Mouse (Mus musculus) neural tube, embryonic 15.5 days (tissue): ENCODE measurements around the gene Gm12184. TPM values are rescaled to one million over a fixed set of nuclear protein-coding genes. Genes with fewer than 3 reads are reported as not detected.
A peak's percentile ranks its signal among the peaks of the same experiment; 100 is the strongest.

Experiments
- ATAC-seq: fragments of 200-750 bp; cut with Nextera tagmentation; 2 replicates; pipeline ENCODE4 v1.8.0; 2017; ENCODE audit warnings: mild to moderate bottlenecking, moderate TSS enrichment, moderate library complexity; ENCODE audit not compliant: low FRiP score
- H3K27ac ChIP-seq: fragments of 300-500 bp; sonication (generic); replicated peaks from 2 replicates; pipeline ENCODE4 v1.5.1; 2015; ENCODE audit warnings: mild to moderate bottlenecking, inconsistent platforms
- H3K27me3 ChIP-seq: fragments of 300-500 bp; sonication (generic); replicated peaks from 2 replicates; pipeline ENCODE4 v1.6.1; 2015; ENCODE audit warnings: inconsistent platforms
- H3K36me3 ChIP-seq: fragments of 300-500 bp; sonication (generic); 2 replicates; pipeline ENCODE4 v1.6.1; 2015; ENCODE audit warnings: inconsistent platforms
- H3K4me1 ChIP-seq: fragments of 300-500 bp; sonication (generic); 2 replicates; pipeline ENCODE4 v1.6.1; 2015; ENCODE audit warnings: inconsistent platforms
- H3K4me2 ChIP-seq: fragments of 300-500 bp; sonication (generic); 2 replicates; pipeline ENCODE4 v1.6.1; 2015; ENCODE audit warnings: inconsistent platforms, mild to moderate bottlenecking, moderate library complexity
- H3K4me3 ChIP-seq: fragments of 300-500 bp; sonication (generic); replicated peaks from 2 replicates; pipeline ENCODE4 v1.5.1; 2015; ENCODE audit warnings: mild to moderate bottlenecking, inconsistent platforms
- H3K9ac ChIP-seq: fragments of 300-500 bp; sonication (generic); replicated peaks from 2 replicates; pipeline ENCODE4 v1.6.1; 2015; ENCODE audit warnings: mild to moderate bottlenecking, inconsistent platforms
- H3K9me3 ChIP-seq: fragments of 300-500 bp; sonication (generic); replicated peaks from 2 replicates; pipeline ENCODE4 v1.6.1; 2016; ENCODE audit warnings: inconsistent platforms
- WGBS: fragments of 180-500 bp; shearing (Covaris S2); methylation state at CpG from one replicate; pipeline ENCODE4 v1.1.7; 2015; ENCODE audit warnings: mixed read lengths; 5-methylcytosine and 5-hydroxymethylcytosine counted together
- polyA plus RNA-seq: library from polyadenylated mRNA; unstranded; fragments of >200 nt; fragmentation: Nextera tagmentation; extraction: Ambion mirVana; gene quantifications from 2 replicates; pipeline ENCODE4 v1.2.1, GENCODE M21; 2015

Gm12184 gene
- polyA plus RNA-seq, 1 experiment from 2014 or later, result 3.3 TPM

DNA sequence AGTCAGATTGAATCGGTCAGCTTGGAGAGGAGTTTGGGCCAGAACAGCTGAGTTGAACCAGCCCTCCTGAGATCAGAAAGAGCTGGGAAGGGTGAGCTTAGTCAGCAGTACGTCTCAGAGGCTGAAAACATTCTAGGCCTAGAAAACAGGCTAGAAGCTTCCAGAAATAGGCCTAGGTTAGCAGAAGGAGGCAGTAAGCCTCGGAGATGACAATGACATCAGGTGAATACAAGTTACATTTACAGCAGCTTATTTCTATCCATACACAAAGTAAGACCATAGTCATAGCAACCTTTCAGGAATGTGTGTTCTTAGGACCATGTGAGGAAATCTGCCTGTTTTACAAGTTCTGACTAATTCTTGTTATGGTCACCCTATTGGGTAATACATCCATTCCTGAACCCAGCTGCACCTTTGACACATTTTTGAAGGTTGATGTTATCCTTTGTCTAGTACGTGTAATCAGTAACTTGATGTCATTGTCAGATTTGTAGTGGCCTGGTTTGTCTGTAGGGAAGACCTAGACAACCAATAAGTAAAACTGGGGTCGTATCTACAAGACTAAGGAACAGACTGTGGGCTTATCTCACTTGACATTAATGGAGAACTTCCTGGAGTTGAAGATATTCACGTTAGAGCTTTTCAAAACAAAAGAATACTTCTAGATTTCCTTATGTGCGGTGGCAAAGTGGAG, 6.7 kb downstream of the Gm12184 start:
- H3K9ac ChIP-seq, result no peak overlapping the region
- H3K27ac ChIP-seq, result no peak overlapping the region
- peaks cover 33% of the 10 kb centered on the region for H3K4me1 ChIP-seq
- H3K4me3 ChIP-seq, result no peak overlapping the region
- H3K27me3 ChIP-seq, result peaks cover 17% of the 10 kb centered on the region
- ATAC-seq, result no peak
- no peak overlapping the region for H3K4me2 ChIP-seq
- WGBS, result 78% methylated on average over 7 of the region's 7 CpGs
- 0 out of 2 replicates have a peak, but pooled peaks cover 2% of the 10 kb centered on the region for H3K36me3 ChIP-seq
- H3K9me3 ChIP-seq, result no peaks in the 10 kb centered on the region

DNA sequence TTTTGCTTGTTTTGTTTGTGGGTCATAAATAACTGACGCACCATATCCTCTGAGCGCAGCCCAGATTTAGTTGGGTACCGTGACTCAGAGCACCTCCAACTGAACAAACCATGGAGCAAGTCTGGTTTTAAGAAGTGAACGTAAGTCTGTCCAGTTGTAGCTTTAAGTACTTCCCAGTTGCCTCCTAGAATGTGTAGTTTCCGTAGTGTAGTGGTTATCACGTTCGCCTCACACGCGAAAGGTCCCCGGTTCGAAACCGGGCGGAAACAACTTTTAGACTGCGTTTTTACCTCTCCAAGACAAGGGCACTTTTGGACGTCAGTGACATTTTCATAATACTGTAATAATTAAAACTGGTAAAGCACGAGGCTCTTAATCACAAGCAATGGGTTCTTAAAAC, 8.1 kb downstream of the Gm12184 start:
- ATAC-seq, result no peak
- no peaks in the 10 kb centered on the region for H3K9me3 ChIP-seq
- 0 out of 2 replicates have a peak, but pooled peaks cover 4% of the 10 kb centered on the region for H3K36me3 ChIP-seq
- peak overlapping the region; percentile 86 for H3K4me3 ChIP-seq
- WGBS, result under 1% methylated on average over 16 of the region's 16 CpGs
- H3K27me3 ChIP-seq, result peaks cover 8% of the 10 kb centered on the region; the same call in 1 of the 2 replicates
- peak overlapping the region; percentile 81 for H3K9ac ChIP-seq
- H3K4me1 ChIP-seq, result peaks cover 31% of the 10 kb centered on the region
- peak overlapping the region; percentile 99 for H3K27ac ChIP-seq
- peak overlapping the region; percentile 85 for H3K4me2 ChIP-seq

DNA sequence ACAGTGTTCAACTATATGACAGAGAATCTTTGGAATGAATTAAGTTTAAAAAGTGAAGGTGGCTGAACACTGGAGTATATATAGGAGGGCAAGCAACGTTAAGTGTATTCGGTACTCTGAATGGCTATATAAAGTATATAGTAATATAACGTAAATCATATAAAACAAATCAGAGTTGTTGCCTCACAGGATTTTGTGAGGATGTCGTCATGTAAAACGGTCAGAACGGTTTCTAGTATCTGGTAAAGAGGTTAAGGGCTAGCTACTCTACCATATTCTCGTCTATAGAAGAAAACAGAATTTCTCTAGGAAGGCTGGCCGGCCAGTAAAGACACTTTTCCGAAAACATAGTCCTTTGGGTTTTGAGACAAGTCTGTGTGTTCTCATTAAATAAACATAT, 8.7 kb downstream of the Gm12184 start:
- Histone ChIP-seq H3K36me3 (peaks cover 7% of the 10 kb centered on the region; the same call in 1 of the 2 replicates), H3K4me2 (peak overlapping the region; percentile 85), H3K4me3 (peak overlapping the region; percentile 86), H3K9ac (peak overlapping the region; percentile 81), H3K4me1 (peaks cover 32% of the 10 kb centered on the region), H3K9me3 (no peaks in the 10 kb centered on the region), H3K27ac (peak overlapping the region; percentile 99), H3K27me3 (peaks cover 6% of the 10 kb centered on the region; the same call in 1 of the 2 replicates)
- WGBS, result 7% methylated on average over 9 of the region's 9 CpGs
- ATAC-seq, result no peak

DNA sequence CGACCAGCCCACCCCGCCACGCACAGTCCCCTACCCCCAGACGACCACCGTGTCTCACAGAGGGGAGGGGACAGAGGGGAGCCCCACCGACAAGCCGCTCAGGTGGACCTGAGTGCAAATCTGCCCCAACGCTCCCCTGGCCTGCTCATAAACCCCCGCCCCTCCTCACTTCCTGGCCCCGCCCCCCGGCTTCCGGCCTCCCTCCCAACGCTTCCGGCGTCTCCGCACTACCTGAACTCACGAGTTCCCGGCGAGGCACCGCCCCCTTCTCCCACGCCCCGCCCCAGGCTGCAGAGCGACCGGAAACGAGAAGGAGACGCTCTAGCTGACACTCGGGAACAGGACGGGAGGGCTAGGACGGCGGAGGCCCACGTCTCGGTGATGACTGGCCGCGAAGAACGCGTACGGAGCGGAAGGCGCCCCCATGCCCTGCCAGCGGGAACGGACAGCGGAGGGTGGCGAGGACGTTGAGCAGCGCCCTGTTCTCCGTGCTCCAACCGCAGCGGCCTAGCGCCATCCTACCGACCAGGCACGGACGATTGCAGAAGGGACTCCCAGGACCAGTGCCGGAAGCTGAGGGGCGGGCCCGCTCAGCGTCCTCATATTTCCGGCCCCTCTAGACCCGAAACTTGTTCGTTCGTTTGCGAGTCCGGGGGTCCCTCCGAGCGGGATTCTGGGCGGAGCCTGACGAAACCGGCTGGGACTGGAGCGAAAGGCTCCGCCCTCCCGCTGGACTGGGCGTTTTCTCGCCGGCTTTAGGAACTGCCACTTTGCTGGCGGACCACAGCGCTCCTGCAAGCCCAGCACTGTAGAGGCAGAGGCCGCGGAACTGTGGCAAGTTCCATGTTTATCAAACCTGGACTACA, 9.4 kb downstream of the Gm12184 start, which contains the start of gene Trim41:
Gene Trim41, minus strand, starts transcription at position 554 of the 866 bp plus-strand sequence.
- under 1% methylated on average over 76 of the region's 77 CpGs for WGBS
- Histone ChIP-seq H3K4me1 (peaks cover 32% of the 10 kb centered on the region), H3K4me3 (peak within 1 kb of the TSS; percentile 86), H3K36me3 (peaks cover 12% of the 10 kb centered on the region), H3K27me3 (no peaks in the 10 kb centered on the region), H3K27ac (peak within 1 kb of the TSS; percentile 99), H3K9ac (peak within 1 kb of the TSS; percentile 81), H3K9me3 (no peaks in the 10 kb centered on the region), H3K4me2 (peak within 1 kb of the TSS; percentile 85)
- peak; percentile 97 for ATAC-seq

DNA sequence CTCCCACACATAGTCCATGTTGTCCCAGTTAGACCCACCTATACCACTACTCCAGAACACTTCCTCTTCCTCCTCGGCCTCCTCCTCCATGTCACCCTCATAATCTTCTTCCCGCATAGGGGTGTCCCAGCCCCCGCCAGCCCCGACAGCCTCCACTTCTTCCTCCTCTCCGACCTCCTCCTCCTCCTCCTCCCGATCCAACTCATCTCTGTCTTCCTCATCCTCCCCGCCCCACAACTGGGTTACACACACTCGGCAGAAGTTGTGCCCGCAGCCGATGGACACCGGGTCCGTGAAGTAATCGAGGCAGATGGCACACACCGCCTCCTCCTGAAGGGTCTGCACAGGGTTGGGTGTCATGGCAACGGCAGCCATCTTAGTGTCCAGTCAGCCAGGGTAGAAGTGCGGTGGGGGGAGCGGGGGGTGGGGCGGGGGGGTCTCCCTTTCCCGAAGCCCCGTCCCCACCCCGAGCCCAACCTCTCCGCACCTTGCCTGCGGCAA, 10.1 kb downstream of the Gm12184 start:
- H3K4me2 ChIP-seq, result peak overlapping the region; percentile 85
- 3% methylated on average over 23 of the region's 23 CpGs for WGBS
- H3K4me1 ChIP-seq, result peaks cover 32% of the 10 kb centered on the region
- ATAC-seq, result peak; percentile 67
- peak overlapping the region; percentile 99 for H3K27ac ChIP-seq
- H3K27me3 ChIP-seq, result no peaks in the 10 kb centered on the region
- no peaks in the 10 kb centered on the region for H3K9me3 ChIP-seq
- H3K4me3 ChIP-seq, result peak overlapping the region; percentile 86
- peak overlapping the region; percentile 76 for H3K9ac ChIP-seq
- H3K36me3 ChIP-seq, result peaks cover 19% of the 10 kb centered on the region

DNA sequence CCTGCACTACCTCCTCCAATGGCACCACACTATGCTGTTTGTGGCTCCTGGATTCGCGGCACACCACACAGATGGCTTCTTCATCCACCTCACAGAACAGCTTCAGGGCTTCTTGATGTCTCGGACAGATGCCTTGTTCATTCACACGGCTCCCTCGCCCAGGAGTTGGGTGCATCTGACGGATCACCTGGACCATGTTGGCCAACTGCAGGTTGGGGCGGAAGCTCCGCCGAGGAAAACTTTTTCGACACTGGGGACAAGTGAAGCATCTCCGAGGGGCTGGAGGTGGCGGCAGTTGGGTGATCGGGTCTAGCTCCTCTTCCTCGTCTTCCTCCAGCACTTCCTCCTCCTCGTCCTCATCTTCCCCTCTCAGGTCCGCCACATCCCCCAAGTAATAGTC, 10.6 kb downstream of the Gm12184 start:
- 77% methylated on average over 16 of the region's 16 CpGs for WGBS
- Histone ChIP-seq H3K36me3 (peaks cover 24% of the 10 kb centered on the region), H3K9me3 (no peaks in the 10 kb centered on the region), H3K27ac (0 out of 2 replicates have a peak overlapping the region, but pooled peaks have one; percentile 8), H3K4me2 (peak overlapping the region; percentile 85), H3K27me3 (no peaks in the 10 kb centered on the region), H3K9ac (peak overlapping the region; percentile 76), H3K4me3 (peak overlapping the region; percentile 86), H3K4me1 (peaks cover 32% of the 10 kb centered on the region)
- ATAC-seq, result no peak

DNA sequence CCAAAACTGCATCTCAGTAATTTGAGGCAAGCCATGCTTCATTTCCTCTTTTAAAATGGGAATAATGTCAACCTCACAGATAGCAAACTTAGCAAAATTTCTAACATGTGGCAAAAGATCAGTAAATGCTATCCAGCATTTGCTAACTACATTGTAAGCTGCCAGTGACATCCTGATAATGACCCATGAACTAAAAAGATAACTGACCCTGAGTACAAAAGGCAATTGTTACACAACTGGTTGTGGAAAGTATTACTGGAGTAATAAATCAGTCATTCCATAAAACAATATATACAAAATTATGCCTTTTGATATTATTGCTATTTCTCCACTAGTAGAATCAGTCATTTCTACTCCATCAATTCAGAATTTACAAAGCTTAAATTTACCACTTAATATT, 12.7 kb downstream of the Gm12184 start:
- no peak for ATAC-seq
- no peaks in the 10 kb centered on the region for H3K27me3 ChIP-seq
- H3K9ac ChIP-seq, result no peak overlapping the region
- no peak overlapping the region for H3K4me3 ChIP-seq
- H3K36me3 ChIP-seq, result peaks cover 42% of the 10 kb centered on the region
- H3K4me1 ChIP-seq, result peaks cover 32% of the 10 kb centered on the region
- no peak overlapping the region for H3K27ac ChIP-seq
- H3K4me2 ChIP-seq, result no peak overlapping the region
- H3K9me3 ChIP-seq, result no peaks in the 10 kb centered on the region

DNA sequence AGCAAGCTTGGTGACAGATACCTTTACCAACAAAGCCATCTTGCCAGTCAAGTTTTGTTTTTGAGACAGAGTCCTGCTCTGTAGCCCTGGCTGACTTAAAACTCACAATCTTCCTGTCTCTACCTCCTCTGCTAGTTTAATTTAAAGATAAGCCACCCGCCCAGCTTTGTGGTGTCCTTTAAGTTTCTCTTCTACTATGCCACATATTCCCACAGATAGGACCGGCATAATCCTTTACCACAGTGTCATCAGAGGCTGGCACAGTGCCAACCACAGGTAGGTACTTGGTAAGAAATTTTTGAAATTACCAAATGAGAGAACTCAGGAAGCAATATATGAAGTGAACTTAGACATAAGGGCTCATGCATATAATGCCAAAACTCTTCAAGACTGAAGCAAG, 16.3 kb downstream of the Gm12184 start:
- Histone ChIP-seq H3K27ac (no peak overlapping the region), H3K4me3 (no peak overlapping the region), H3K36me3 (peaks cover 77% of the 10 kb centered on the region), H3K9ac (no peak overlapping the region), H3K9me3 (no peaks in the 10 kb centered on the region), H3K27me3 (no peaks in the 10 kb centered on the region), H3K4me2 (no peak overlapping the region), H3K4me1 (peaks cover 19% of the 10 kb centered on the region)
- ATAC-seq, result no peak
- 94% methylated on average over 2 of the region's 2 CpGs for WGBS

DNA sequence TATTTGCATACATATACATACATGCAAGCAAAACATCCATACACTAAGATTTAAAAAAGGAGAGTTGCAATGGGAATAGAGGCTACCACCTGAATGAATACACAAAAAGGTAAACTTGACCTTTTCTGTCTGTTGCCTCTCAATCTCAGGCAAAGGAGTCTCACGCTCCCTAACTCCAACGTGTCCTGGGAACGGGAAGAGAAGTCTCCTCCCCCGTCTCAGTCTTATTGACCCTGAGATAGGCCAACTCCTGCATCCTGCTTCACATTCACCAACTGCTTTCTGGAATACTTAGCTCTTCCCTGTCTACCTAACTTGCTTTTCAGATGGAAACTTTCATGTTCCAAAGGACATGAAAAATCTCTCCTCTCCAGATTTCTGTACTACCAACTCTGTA, 17.0 kb downstream of the Gm12184 start:
- H3K9ac ChIP-seq, result no peak overlapping the region
- H3K4me3 ChIP-seq, result no peak overlapping the region
- no peak for ATAC-seq
- no peak overlapping the region for H3K4me2 ChIP-seq
- no peaks in the 10 kb centered on the region for H3K27me3 ChIP-seq
- H3K9me3 ChIP-seq, result no peaks in the 10 kb centered on the region
- 75% methylated on average over 4 of the region's 4 CpGs for WGBS
- H3K27ac ChIP-seq, result no peak overlapping the region
- peaks cover 12% of the 10 kb centered on the region for H3K4me1 ChIP-seq
- H3K36me3 ChIP-seq, result peaks cover 80% of the 10 kb centered on the region

DNA sequence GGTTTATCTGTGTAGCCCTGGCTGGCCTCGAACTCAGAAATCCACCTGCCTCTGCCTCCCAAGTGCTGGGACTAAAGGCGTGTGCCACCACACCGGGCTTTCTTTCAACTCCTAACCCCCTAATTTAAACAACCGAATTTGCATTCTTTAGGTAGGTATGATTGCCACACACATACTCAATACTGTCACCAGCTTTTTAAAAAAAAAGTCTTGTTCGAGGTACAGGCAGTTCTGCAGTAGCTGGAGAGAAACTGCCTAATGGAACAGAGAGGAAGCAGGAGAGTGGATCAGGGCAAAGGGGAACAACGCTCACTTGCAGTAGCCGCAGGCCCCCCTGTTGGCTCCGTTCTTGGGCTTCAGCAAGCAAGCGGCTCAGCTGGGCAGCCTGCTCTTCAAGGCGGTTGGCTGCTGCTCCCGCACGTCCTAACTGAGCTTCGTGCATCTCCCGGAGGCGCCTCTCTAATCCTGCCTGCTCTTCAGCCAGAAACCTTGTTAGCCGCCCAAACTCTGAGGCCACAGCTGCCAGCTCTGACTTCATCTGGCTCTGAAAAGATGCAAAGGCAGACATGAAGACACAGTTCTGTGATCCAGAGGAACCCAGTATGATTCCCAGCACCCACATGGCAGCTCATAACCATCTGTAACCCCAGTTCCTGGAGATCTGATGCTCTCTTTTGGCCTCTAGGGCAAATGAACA, 17.6 kb downstream of the Gm12184 start:
- Histone ChIP-seq H3K4me3 (no peak overlapping the region), H3K4me1 (peaks cover 8% of the 10 kb centered on the region), H3K36me3 (peaks cover 85% of the 10 kb centered on the region), H3K27me3 (no peaks in the 10 kb centered on the region), H3K4me2 (no peak overlapping the region), H3K9me3 (no peaks in the 10 kb centered on the region), H3K27ac (no peak overlapping the region), H3K9ac (no peak overlapping the region)
- ATAC-seq, result no peak
- 74% methylated on average over 16 of the region's 16 CpGs for WGBS

DNA sequence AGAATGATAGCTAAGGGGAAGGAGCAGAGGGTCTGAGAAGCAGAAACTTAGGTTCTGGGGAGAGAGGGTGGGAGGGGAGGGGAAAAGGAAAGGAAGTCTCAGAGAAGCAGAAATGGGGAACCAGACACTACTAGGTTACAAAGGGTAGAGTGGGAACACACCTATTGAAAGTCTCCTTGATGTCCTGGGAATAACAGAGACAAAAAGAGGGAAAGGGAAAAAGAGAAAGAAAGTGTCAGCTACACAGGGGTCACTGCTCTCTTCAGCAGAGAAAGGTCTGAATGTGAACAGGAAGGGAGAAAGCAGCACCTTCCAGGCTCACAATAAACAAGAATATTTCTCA, 18.2 kb downstream of the Gm12184 start:
- no peak for ATAC-seq
- H3K9ac ChIP-seq, result no peak overlapping the region

More for the DNA sequence above, 18.2 kb downstream of the Gm12184 start:
- H3K36me3 ChIP-seq, result peaks cover 91% of the 10 kb centered on the region
- H3K4me2 ChIP-seq, result no peak overlapping the region
- H3K4me1 ChIP-seq, result peaks cover 3% of the 10 kb centered on the region
- no peak overlapping the region for H3K27ac ChIP-seq
- H3K27me3 ChIP-seq, result no peaks in the 10 kb centered on the region
- H3K4me3 ChIP-seq, result no peak overlapping the region
- H3K9me3 ChIP-seq, result no peaks in the 10 kb centered on the region
